Mouse (Mus musculus) liver, adult (tissue): ENCODE results near the gene Foxr1.

ENCODE experiments used
- GATA4 ChIP-seq: IDR thresholded peaks from 2 replicates; pipeline ENCODE4 v1.6.1; 2014; ENCODE audit warnings: mild to moderate bottlenecking, low read length; ENCODE audit not compliant: insufficient replicate concordance

The Foxr1 gene

GRCm38 (mm10) chr9:44440961-44441360, at the start of gene Foxr1:
Gene Foxr1, minus strand, starts transcription at chr9:44441136.
- TF ChIP-seq GATA4, result no peak

- no peak for TF ChIP-seq GATA4
Observed at GRCm38 (mm10) chr9:44490086-44490967, 49.4 kb upstream of the Foxr1 start.

- TF ChIP-seq GATA4, result no peak
Observed at GRCm38 (mm10) chr9:44489651-44490085, 48.7 kb upstream of the Foxr1 start.

- TF ChIP-seq GATA4, result no peak
Observed at GRCm38 (mm10) chr9:44488855-44489381, 48.0 kb upstream of the Foxr1 start.

GRCm38 (mm10) chr9:44488416-44488815, 47.5 kb upstream of the Foxr1 start:
- no peak for TF ChIP-seq GATA4

- peak; percentile 96 for TF ChIP-seq GATA4
Observed at GRCm38 (mm10) chr9:44487441-44487840, 46.5 kb upstream of the Foxr1 start.

- TF ChIP-seq GATA4, result no peak
Observed at GRCm38 (mm10) chr9:44486741-44487421, 45.9 kb upstream of the Foxr1 start.

GRCm38 (mm10) chr9:44486335-44486734, 45.4 kb upstream of the Foxr1 start:
- TF ChIP-seq GATA4, result no peak

GRCm38 (mm10) chr9:44485516-44486161, 44.7 kb upstream of the Foxr1 start:
- peak; percentile 72; the same call in 1 of the 2 replicates for TF ChIP-seq GATA4

GRCm38 (mm10) chr9:44485105-44485515, 44.2 kb upstream of the Foxr1 start:
- no peak for TF ChIP-seq GATA4

- no peak for TF ChIP-seq GATA4
Observed at GRCm38 (mm10) chr9:44484311-44485104, 43.6 kb upstream of the Foxr1 start.

GRCm38 (mm10) chr9:44483510-44484044, 42.6 kb upstream of the Foxr1 start:
- no peak for TF ChIP-seq GATA4

- no peak for TF ChIP-seq GATA4
Observed at GRCm38 (mm10) chr9:44483041-44483509, 42.1 kb upstream of the Foxr1 start.

GRCm38 (mm10) chr9:44482552-44482951, 41.6 kb upstream of the Foxr1 start, which contains the start of gene Bcl9l:
Gene Bcl9l, plus strand, starts transcription at chr9:44482825.
- no peak for TF ChIP-seq GATA4

GRCm38 (mm10) chr9:44482112-44482511, 41.2 kb upstream of the Foxr1 start:
- no peak for TF ChIP-seq GATA4
